8 mouse cellular contexts compared by ENCODE assay signal in genomic region chr7:45457204-45458060, GRCm38 (mm10). TPM values are rescaled to one million over a fixed set of nuclear protein-coding genes. Genes with fewer than 3 reads are reported as not detected.
DNase-seq lines count a peak whose midpoint lies in the region; ATAC-seq and TF ChIP-seq lines count a peak whose summit lies in the region.

No protein-coding gene starts in this region.

- DNase-seq in layer of hippocampus, adult 9-11 months, result peak; percentile 77
- no peak for DNase-seq in layer of hippocampus, adult 18-20 months (ENCODE audit: low spot score in 2 of 2)
- DNase-seq in embryonic facial prominence, embryonic 14.5 days (ENCODE audit: low spot score), result no peak
- peak; percentile 52 to 64 (median 60) for DNase-seq in liver, embryonic 14.5 days (ENCODE audit: low read depth in 3 of 3, low spot score in 3 of 3)
- DNase-seq in right cerebral cortex, postnatal 4 days, result no peak
- DNase-seq in cerebellum, adult 9-10 months, result no peak

- peaks cover 69% of the 10 kb centered on the region for H3K36me3 ChIP-seq in embryonic facial prominence, embryonic 14.5 days (ENCODE audit: control insufficient read depth, insufficient read depth, low read length)
- peaks cover 16% of the 10 kb centered on the region for H3K36me3 ChIP-seq in hindbrain, embryonic 16.5 days (ENCODE audit: control insufficient read depth, insufficient read depth, low read length)
- H3K36me3 ChIP-seq in liver, embryonic 14.5 days (replicated peaks; ENCODE audit: control insufficient read depth, insufficient read depth, low read depth), result peaks cover 25% of the 10 kb centered on the region
- H3K36me3 ChIP-seq in neural tube, embryonic 14.5 days (ENCODE audit: control insufficient read depth, insufficient read depth, low read length), result peaks cover 30% of the 10 kb centered on the region

- WGBS in embryonic facial prominence, embryonic 14.5 days, result 51% methylated on average over 9 of the region's 10 CpGs
- WGBS in hindbrain, embryonic 16.5 days, result 63% methylated on average over 9 of the region's 10 CpGs
- 40% methylated on average over 9 of the region's 10 CpGs for whole genome bisulfite sequencing in liver, embryonic 14.5 days (ENCODE audit: insufficient replicate concordance)
- 68% methylated on average over 10 of the region's 10 CpGs for WGBS in neural tube, embryonic 14.5 days

- H3K4me3 ChIP-seq in embryonic facial prominence, embryonic 14.5 days (ENCODE audit: low read depth, low read length), result peak overlapping the region; percentile 60
- H3K4me3 ChIP-seq in hindbrain, embryonic 16.5 days (ENCODE audit: low read length), result peak overlapping the region; percentile 60
- H3K4me3 ChIP-seq in liver, embryonic 14.5 days (ENCODE audit: insufficient read depth in 1 of 2, low read depth in 2 of 2, low read length in 2 of 2), result peak overlapping the region; percentile 96 to 100
- H3K4me3 ChIP-seq in neural tube, embryonic 14.5 days (ENCODE audit: low read depth, low read length), result peak overlapping the region; percentile 78

- peaks cover 24% of the 10 kb centered on the region for H3K4me1 ChIP-seq in embryonic facial prominence, embryonic 14.5 days (ENCODE audit: control insufficient read depth, insufficient read depth, low read length)
- peaks cover 33% of the 10 kb centered on the region for H3K4me1 ChIP-seq in hindbrain, embryonic 16.5 days (ENCODE audit: control insufficient read depth, insufficient read depth, low read depth, low read length)
- H3K4me1 ChIP-seq in liver, embryonic 14.5 days (replicated peaks; ENCODE audit: control insufficient read depth in 2 of 2, insufficient read depth in 2 of 2, low read length in 1 of 2), result peaks cover 33 to 38% of the 10 kb centered on the region in 2 experiments
- peaks cover 24% of the 10 kb centered on the region for H3K4me1 ChIP-seq in neural tube, embryonic 14.5 days (ENCODE audit: control insufficient read depth, insufficient read depth, low read length)

- TF ChIP-seq CTCF in liver, embryonic 14.5 days (IDR thresholded peaks at IDR 0.05; ENCODE audit: low read depth), result no peak

- no peaks in the 10 kb centered on the region for H3K27me3 ChIP-seq in embryonic facial prominence, embryonic 14.5 days (replicated peaks; ENCODE audit: control insufficient read depth, insufficient read depth, low read length)
- H3K27me3 ChIP-seq in hindbrain, embryonic 16.5 days (replicated peaks; ENCODE audit: control insufficient read depth, insufficient read depth, low read length), result no peaks in the 10 kb centered on the region
- H3K27me3 ChIP-seq in liver, embryonic 14.5 days (ENCODE audit: control insufficient read depth, insufficient read depth, low read length), result no peaks in the 10 kb centered on the region
- H3K27me3 ChIP-seq in neural tube, embryonic 14.5 days (ENCODE audit: control insufficient read depth, insufficient read depth, low read length), result no peaks in the 10 kb centered on the region

- ATAC-seq in embryonic facial prominence, embryonic 14.5 days (ENCODE audit: low read depth), result no peak
- no peak for ATAC-seq in hindbrain, embryonic 16.5 days
- ATAC-seq in liver, embryonic 14.5 days (ENCODE audit: insufficient read depth), result peak; percentile 3; the same call in 1 of the 2 replicates
- ATAC-seq in neural tube, embryonic 14.5 days (ENCODE audit: low read depth), result no peak

- H3K9ac ChIP-seq in embryonic facial prominence, embryonic 14.5 days (ENCODE audit: low read depth, low read length), result peak overlapping the region; percentile 82
- H3K9ac ChIP-seq in hindbrain, embryonic 16.5 days (ENCODE audit: low read depth, low read length), result peak overlapping the region; percentile 68
- H3K9ac ChIP-seq in liver, embryonic 14.5 days (replicated peaks), result peak overlapping the region; percentile 98
- H3K9ac ChIP-seq in neural tube, embryonic 14.5 days (replicated peaks; ENCODE audit: low read depth, low read length), result peak overlapping the region; percentile 81

- H3K27ac ChIP-seq in embryonic facial prominence, embryonic 14.5 days (replicated peaks; ENCODE audit: low read depth, low read length), result peak overlapping the region; percentile 58
- H3K27ac ChIP-seq in hindbrain, embryonic 16.5 days (ENCODE audit: low read depth, low read length), result peak overlapping the region; percentile 93
- H3K27ac ChIP-seq in liver, embryonic 14.5 days, result peak overlapping the region; percentile 91
- H3K27ac ChIP-seq in neural tube, embryonic 14.5 days (ENCODE audit: low read depth, low read length), result no peak overlapping the region

- no peaks in the 10 kb centered on the region for H3K9me3 ChIP-seq in embryonic facial prominence, embryonic 14.5 days (ENCODE audit: control insufficient read depth, low read length)
- no peaks in the 10 kb centered on the region for H3K9me3 ChIP-seq in hindbrain, embryonic 16.5 days (ENCODE audit: control insufficient read depth, low read length)
- no peaks in the 10 kb centered on the region for H3K9me3 ChIP-seq in liver, embryonic 14.5 days (ENCODE audit: control insufficient read depth, low read length)
- H3K9me3 ChIP-seq in neural tube, embryonic 14.5 days (ENCODE audit: control insufficient read depth, low read length), result no peaks in the 10 kb centered on the region

- H3K4me2 ChIP-seq in embryonic facial prominence, embryonic 14.5 days (ENCODE audit: low read depth, low read length), result peak overlapping the region; percentile 68
- H3K4me2 ChIP-seq in hindbrain, embryonic 16.5 days (ENCODE audit: low read length), result peak overlapping the region; percentile 90
- H3K4me2 ChIP-seq in liver, embryonic 14.5 days (ENCODE audit: low read depth), result peak overlapping the region; percentile 96
- peak overlapping the region; percentile 94 for H3K4me2 ChIP-seq in neural tube, embryonic 14.5 days (ENCODE audit: low read depth, low read length)

- TF ChIP-seq EP300 in liver, embryonic 14.5 days (IDR thresholded peaks at IDR 0.05; ENCODE audit: low read depth), result 0 out of 2 replicates have a peak, but pooled peaks have one; percentile 2

RNA-seq across cellular contexts. Expression of gene Ftl1, which starts 2.3 kb away (rescaled TPM):
- total RNA-seq in layer of hippocampus, adult 18-20 months (2021), result 100 to 1,000 TPM; 230 to 234 TPM
- 4,260 and 4,697 TPM in 2 replicates for polyA plus RNA-seq in embryonic facial prominence, embryonic 14.5 days (2014; fragmentation: Nextera tagmentation; extraction: Ambion mirVana)
- 5,303 and 5,527 TPM in 2 replicates for polyA plus RNA-seq in hindbrain, embryonic 16.5 days (2015; fragmentation: Nextera tagmentation; extraction: Ambion mirVana)
- polyA plus RNA-seq in liver, embryonic 14.5 days (2012; rRNA removed), result 1,846 and 1,956 TPM in 2 replicates
- 4,811 and 5,161 TPM in 2 replicates for polyA plus RNA-seq in liver, embryonic 14.5 days (2014; fragmentation: Nextera tagmentation; extraction: Ambion mirVana)
- polyA plus RNA-seq in neural tube, embryonic 14.5 days (2014; fragmentation: Nextera tagmentation; extraction: Ambion mirVana), result 5,062 and 5,088 TPM in 2 replicates

RNA-seq across cellular contexts. Expression of gene Bax, which starts 9.3 kb away (rescaled TPM):
- total RNA-seq in layer of hippocampus, adult 18-20 months (2021), result 10 to 100 TPM; 68.5 to 68.9 TPM
- 120 and 132 TPM in 2 replicates for polyA plus RNA-seq in embryonic facial prominence, embryonic 14.5 days (2014; fragmentation: Nextera tagmentation; extraction: Ambion mirVana)
- 226 and 242 TPM in 2 replicates for polyA plus RNA-seq in hindbrain, embryonic 16.5 days (2015; fragmentation: Nextera tagmentation; extraction: Ambion mirVana)
- 57.9 and 68.5 TPM in 2 replicates for polyA plus RNA-seq in liver, embryonic 14.5 days (2012; rRNA removed)
- 49.7 and 62.4 TPM in 2 replicates for polyA plus RNA-seq in liver, embryonic 14.5 days (2014; fragmentation: Nextera tagmentation; extraction: Ambion mirVana)
- polyA plus RNA-seq in neural tube, embryonic 14.5 days (2014; fragmentation: Nextera tagmentation; extraction: Ambion mirVana), result 107 and 215 TPM in 2 replicates

RNA-seq across cellular contexts. Expression of gene Ruvbl2, which starts 19.5 kb away (rescaled TPM):
- 10 to 100 TPM; 34.6 to 37.7 TPM for total RNA-seq in layer of hippocampus, adult 18-20 months (2021)
- 123 and 127 TPM in 2 replicates for polyA plus RNA-seq in embryonic facial prominence, embryonic 14.5 days (2014; fragmentation: Nextera tagmentation; extraction: Ambion mirVana)
- 94.3 and 108 TPM in 2 replicates for polyA plus RNA-seq in hindbrain, embryonic 16.5 days (2015; fragmentation: Nextera tagmentation; extraction: Ambion mirVana)
- 65.7 and 69.5 TPM in 2 replicates for polyA plus RNA-seq in liver, embryonic 14.5 days (2012; rRNA removed)
- 67.5 and 82.7 TPM in 2 replicates for polyA plus RNA-seq in liver, embryonic 14.5 days (2014; fragmentation: Nextera tagmentation; extraction: Ambion mirVana)
- polyA plus RNA-seq in neural tube, embryonic 14.5 days (2014; fragmentation: Nextera tagmentation; extraction: Ambion mirVana), result 86.8 and 95.3 TPM in 2 replicates

RNA-seq across cellular contexts. Expression of gene Gys1, which starts 22.8 kb away (rescaled TPM):
- 10 to 100 TPM; 13.5 to 15.4 TPM for total RNA-seq in layer of hippocampus, adult 18-20 months (2021)
- 39.3 TPM in 2 replicates for polyA plus RNA-seq in embryonic facial prominence, embryonic 14.5 days (2014; fragmentation: Nextera tagmentation; extraction: Ambion mirVana)
- polyA plus RNA-seq in hindbrain, embryonic 16.5 days (2015; fragmentation: Nextera tagmentation; extraction: Ambion mirVana), result 25.5 and 28.7 TPM in 2 replicates
- polyA plus RNA-seq in liver, embryonic 14.5 days (2012; rRNA removed), result 3.2 and 3.6 TPM in 2 replicates
- polyA plus RNA-seq in liver, embryonic 14.5 days (2014; fragmentation: Nextera tagmentation; extraction: Ambion mirVana), result 2.8 and 3.1 TPM in 2 replicates
- 18.1 and 19.9 TPM in 2 replicates for polyA plus RNA-seq in neural tube, embryonic 14.5 days (2014; fragmentation: Nextera tagmentation; extraction: Ambion mirVana)

RNA-seq across cellular contexts. Expression of gene Tulp2, which starts 24.2 kb away (rescaled TPM):
- total RNA-seq in layer of hippocampus, adult 18-20 months (2021), result under 1 TPM in 1 of 2 experiments, not detected in 1; 0.20 TPM
- polyA plus RNA-seq in embryonic facial prominence, embryonic 14.5 days (2014; fragmentation: Nextera tagmentation; extraction: Ambion mirVana), result 1.2 and 1.5 TPM in 2 replicates
- polyA plus RNA-seq in hindbrain, embryonic 16.5 days (2015; fragmentation: Nextera tagmentation; extraction: Ambion mirVana), result 0.20 and 0.30 TPM in 2 replicates
- 0.06 and 0.13 TPM in 2 replicates for polyA plus RNA-seq in liver, embryonic 14.5 days (2012; rRNA removed)
- 0.47 and 0.57 TPM in 2 replicates for polyA plus RNA-seq in liver, embryonic 14.5 days (2014; fragmentation: Nextera tagmentation; extraction: Ambion mirVana)
- polyA plus RNA-seq in neural tube, embryonic 14.5 days (2014; fragmentation: Nextera tagmentation; extraction: Ambion mirVana), result 0.17 and 0.31 TPM in 2 replicates

Comparison
In these comparisons a context has a peak if more than half of its experiments do, and no peak if none do; other contexts are left out.
1. DNase-seq: peak in layer of hippocampus, adult 9-11 months (single experiment) and liver, embryonic 14.5 days (3 of 3); none in layer of hippocampus, adult 18-20 months (0 of 2), embryonic facial prominence, embryonic 14.5 days (single experiment), right cerebral cortex, postnatal 4 days (single experiment) and cerebellum, adult 9-10 months (single experiment).
2. Peak in every context shown above with its lines, with median percentiles within 50 percentile points of each other: H3K4me2 ChIP-seq, H3K4me3 ChIP-seq and H3K9ac ChIP-seq.